Mouse (Mus musculus): ENCODE measurements around the gene Cryz. TPM values are rescaled to one million over a fixed set of nuclear protein-coding genes. Genes with fewer than 3 reads are reported as not detected.

Cryz gene
- polyA plus RNA-seq (2012; rRNA removed), result 1.9 and 2.5 TPM in 2 replicates

- WGBS, result under 1% methylated on average over 25 of the region's 25 CpGs
- peaks cover 3% of the 10 kb centered on the region; the same call in 1 of the 2 replicates for H3K4me1 ChIP-seq (ENCODE audit: control insufficient read depth, insufficient read depth, insufficient read length)
- no peaks in the 10 kb centered on the region for H3K27me3 ChIP-seq (ENCODE audit: control insufficient read depth, insufficient read depth, low read length)
- TF ChIP-seq POLR2A (IDR thresholded peaks at IDR 0.05; ENCODE audit: low read depth, low read length) (no peak), CTCF (IDR thresholded peaks at IDR 0.05; ENCODE audit: extremely low read depth, insufficient read depth, insufficient read length, insufficient replicate concordance) (peak; percentile 81)
- peak within 1 kb of the TSS; percentile 94 for H3K4me3 ChIP-seq (ENCODE audit: extremely low read depth, insufficient read depth, insufficient read length)
- peak within 1 kb of the TSS; percentile 83 for H3K27ac ChIP-seq (ENCODE audit: insufficient read depth, low read length)
- H3K36me3 ChIP-seq (ENCODE audit: control insufficient read depth, insufficient read depth, low read length), result no peaks in the 10 kb centered on the region; the same call in 1 of the 2 replicates
- DNase-seq (ENCODE audit: low read depth in 1 of 2, low spot score in 2 of 2), result peak; percentile 65 to 85
Measured at GRCm38 (mm10) chr3:154596488-154596933, at the start of gene Cryz. TSS of gene Cryz (plus strand) at chr3:154596711.

- Histone ChIP-seq H3K4me3 (ENCODE audit: extremely low read depth, insufficient read depth, insufficient read length) (no peak overlapping the region), H3K4me1 (ENCODE audit: control insufficient read depth, insufficient read depth, insufficient read length) (no peaks in the 10 kb centered on the region), H3K27me3 (ENCODE audit: control insufficient read depth, insufficient read depth, low read length) (no peaks in the 10 kb centered on the region), H3K27ac (ENCODE audit: insufficient read depth, low read length) (no peak overlapping the region), H3K36me3 (ENCODE audit: control insufficient read depth, insufficient read depth, low read length) (no peaks in the 10 kb centered on the region)
- no peak for DNase-seq (ENCODE audit: low read depth in 1 of 2, low spot score in 2 of 2)
- 18% methylated on average over 20 of the region's 20 CpGs for WGBS
- no peak for TF ChIP-seq POLR2A (IDR thresholded peaks at IDR 0.05; ENCODE audit: low read depth, low read length)
Measured at GRCm38 (mm10) chr3:154547549-154548426, 48.7 kb upstream of the Cryz start.

DNA sequence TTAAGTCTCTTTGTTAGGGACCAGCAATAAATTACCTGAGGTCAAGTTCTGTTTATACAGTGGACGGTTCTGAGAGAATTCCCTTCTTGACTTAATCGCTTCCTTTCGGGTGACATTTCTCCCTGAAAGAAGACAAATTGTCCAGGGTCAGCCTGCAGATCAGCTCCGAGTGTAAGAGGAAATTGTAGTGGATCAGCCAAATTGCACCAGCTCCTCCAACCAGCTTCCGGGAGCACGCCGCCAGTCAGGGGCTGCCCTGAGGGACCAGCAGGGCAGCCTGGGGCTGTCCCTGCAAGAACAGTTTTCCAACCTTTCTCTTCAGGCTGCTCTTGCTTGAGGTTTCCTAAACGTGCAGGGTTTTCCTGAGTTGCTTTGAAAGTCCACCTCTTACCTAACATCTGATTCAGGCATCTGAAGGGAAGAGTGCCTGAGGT lies 47.6 kb upstream of the Cryz start:
- no peaks in the 10 kb centered on the region for H3K36me3 ChIP-seq (ENCODE audit: control insufficient read depth, insufficient read depth, low read length)
- no peaks in the 10 kb centered on the region for H3K4me1 ChIP-seq (ENCODE audit: control insufficient read depth, insufficient read depth, insufficient read length)
- no peak for DNase-seq (ENCODE audit: low read depth in 1 of 2, low spot score in 2 of 2)
- no peak overlapping the region for H3K4me3 ChIP-seq (ENCODE audit: extremely low read depth, insufficient read depth, insufficient read length)
- no peak overlapping the region for H3K27ac ChIP-seq (ENCODE audit: insufficient read depth, low read length)
- TF ChIP-seq POLR2A (IDR thresholded peaks at IDR 0.05; ENCODE audit: low read depth, low read length), result no peak
- TF ChIP-seq CTCF (IDR thresholded peaks at IDR 0.05; ENCODE audit: extremely low read depth, insufficient read depth, insufficient read length, insufficient replicate concordance), result no peak
- no peaks in the 10 kb centered on the region for H3K27me3 ChIP-seq (ENCODE audit: control insufficient read depth, insufficient read depth, low read length)
- 27% methylated on average over 8 of the region's 8 CpGs for WGBS

- no peak overlapping the region for H3K27ac ChIP-seq (ENCODE audit: insufficient read depth, low read length)
- no peak for TF ChIP-seq CTCF (IDR thresholded peaks at IDR 0.05; ENCODE audit: extremely low read depth, insufficient read depth, insufficient read length, insufficient replicate concordance)
- TF ChIP-seq POLR2A (IDR thresholded peaks at IDR 0.05; ENCODE audit: low read depth, low read length), result no peak
- whole genome bisulfite sequencing, result 84% methylated on average over 17 of the region's 17 CpGs
- no peaks in the 10 kb centered on the region for H3K4me1 ChIP-seq (ENCODE audit: control insufficient read depth, insufficient read depth, insufficient read length)
- H3K27me3 ChIP-seq (ENCODE audit: control insufficient read depth, insufficient read depth, low read length), result no peaks in the 10 kb centered on the region
- no peaks in the 10 kb centered on the region for H3K36me3 ChIP-seq (ENCODE audit: control insufficient read depth, insufficient read depth, low read length)
- no peak overlapping the region for H3K4me3 ChIP-seq (ENCODE audit: extremely low read depth, insufficient read depth, insufficient read length)
- DNase-seq (ENCODE audit: low read depth in 1 of 2, low spot score in 2 of 2), result no peak
Measured at GRCm38 (mm10) chr3:154550326-154551034, 46.0 kb upstream of the Cryz start.

GRCm38 (mm10) chr3:154551035-154551411 lies 45.5 kb upstream of the Cryz start:
- Histone ChIP-seq H3K4me3 (ENCODE audit: extremely low read depth, insufficient read depth, insufficient read length) (no peak overlapping the region), H3K36me3 (ENCODE audit: control insufficient read depth, insufficient read depth, low read length) (no peaks in the 10 kb centered on the region), H3K4me1 (ENCODE audit: control insufficient read depth, insufficient read depth, insufficient read length) (no peaks in the 10 kb centered on the region), H3K27me3 (ENCODE audit: control insufficient read depth, insufficient read depth, low read length) (no peaks in the 10 kb centered on the region), H3K27ac (ENCODE audit: insufficient read depth, low read length) (no peak overlapping the region)
- TF ChIP-seq CTCF (IDR thresholded peaks at IDR 0.05; ENCODE audit: extremely low read depth, insufficient read depth, insufficient read length, insufficient replicate concordance), result no peak
- TF ChIP-seq POLR2A (IDR thresholded peaks at IDR 0.05; ENCODE audit: low read depth, low read length), result no peak
- WGBS, result 80% methylated on average over 5 of the region's 5 CpGs
- no peak for DNase-seq (ENCODE audit: low read depth in 1 of 2, low spot score in 2 of 2)

DNA sequence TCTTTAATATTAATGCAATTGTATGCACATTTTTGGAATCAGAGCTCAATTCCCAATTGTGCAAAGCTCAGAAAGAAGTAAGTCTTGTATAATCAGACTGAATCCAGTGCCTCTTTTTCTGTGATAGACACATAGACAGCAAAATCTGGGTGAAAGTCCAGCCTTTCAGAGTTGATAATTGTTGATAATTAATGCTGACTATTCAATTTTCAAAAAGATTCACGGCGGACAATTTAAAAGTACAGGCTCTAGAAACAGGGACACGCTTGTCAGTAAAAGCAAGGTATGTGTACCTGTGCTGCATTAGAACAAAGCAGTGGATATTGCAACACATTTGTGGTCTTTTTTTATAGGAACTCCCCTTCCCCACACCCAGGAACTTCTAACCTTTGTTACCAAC lies 34.3 kb upstream of the Cryz start:
- Histone ChIP-seq H3K4me1 (ENCODE audit: control insufficient read depth, insufficient read depth, insufficient read length) (no peaks in the 10 kb centered on the region), H3K27ac (ENCODE audit: insufficient read depth, low read length) (no peak overlapping the region), H3K27me3 (ENCODE audit: control insufficient read depth, insufficient read depth, low read length) (no peaks in the 10 kb centered on the region), H3K36me3 (ENCODE audit: control insufficient read depth, insufficient read depth, low read length) (no peaks in the 10 kb centered on the region), H3K4me3 (ENCODE audit: extremely low read depth, insufficient read depth, insufficient read length) (no peak overlapping the region)
- WGBS, result 98% methylated on average over 3 of the region's 3 CpGs
- TF ChIP-seq CTCF (IDR thresholded peaks at IDR 0.05; ENCODE audit: extremely low read depth, insufficient read depth, insufficient read length, insufficient replicate concordance) (no peak), POLR2A (IDR thresholded peaks at IDR 0.05; ENCODE audit: low read depth, low read length) (no peak)
- DNase-seq (ENCODE audit: low read depth in 1 of 2, low spot score in 2 of 2), result no peak
